In genomic region chr15:100910381-100910841, GRCm38 (mm10) we compare ENCODE assay signal across 9 mouse cellular contexts. TPM values are rescaled to one million over a fixed set of nuclear protein-coding genes. Genes with fewer than 3 reads are reported as not detected.
DNase-seq lines count a peak whose midpoint lies in the region; ATAC-seq and TF ChIP-seq lines count a peak whose summit lies in the region.
"Had no signal": no experiment of that assay in that cellular context is flagged by ENCODE, and none has a peak within 500 bp of the region (broad histone marks: within the 10 kb centered on the region; RNA-seq: fewer than 3 reads in every experiment).

No protein-coding gene starts in this region.

- H3K9me3 ChIP-seq in forebrain, embryonic 10.5 days = no peaks in the 10 kb centered on the region
- H3K9me3 ChIP-seq: limb, embryonic 12.5 days had no signal

- no peak for TF ChIP-seq POLR2A in brain, embryonic 14.5 days (IDR thresholded peaks at IDR 0.05; ENCODE audit: borderline replicate concordance, extremely low read depth, insufficient read depth, insufficient read length, poor library complexity, severe bottlenecking)
- TF ChIP-seq POLR2A in kidney, adult 2 months (IDR thresholded peaks at IDR 0.05; ENCODE audit: low read depth, low read length) = no peak

- H3K4me3 ChIP-seq in forebrain, embryonic 10.5 days = no peak overlapping the region
- H3K4me3 ChIP-seq in kidney, adult 2 months (ENCODE audit: insufficient read depth, low read depth, low read length) = no peak overlapping the region
- H3K4me3 ChIP-seq: limb, embryonic 12.5 days had no signal

- no peaks in the 10 kb centered on the region for H3K36me3 ChIP-seq in forebrain, embryonic 10.5 days (replicated peaks)
- no peaks in the 10 kb centered on the region for H3K36me3 ChIP-seq in kidney, adult 2 months (ENCODE audit: control insufficient read depth, insufficient read depth, low read length)
- H3K36me3 ChIP-seq: limb, embryonic 12.5 days had no signal

- no peak for TF ChIP-seq CTCF in brain, embryonic 14.5 days (IDR thresholded peaks at IDR 0.05; ENCODE audit: borderline replicate concordance, extremely low read depth, insufficient read depth, insufficient read length)
- TF ChIP-seq CTCF in kidney, adult 2 months (conservative IDR thresholded peaks at IDR 0.05; ENCODE audit: insufficient read depth, insufficient read length, low read depth, low read length) = no peak

- ATAC-seq in monocyte, adult 5-6 weeks (replicated peaks; ENCODE audit: insufficient number of reproducible peaks, low FRiP score, low TSS enrichment, poor library complexity, severe bottlenecking) = no peak

- 52% methylated on average over 10 of the region's 10 CpGs for WGBS in forebrain, embryonic 10.5 days
- WGBS in kidney, adult 2 months = 63% methylated on average over 10 of the region's 10 CpGs

- H3K27ac ChIP-seq in forebrain, embryonic 10.5 days = peak overlapping the region; percentile 72
- H3K27ac ChIP-seq in kidney, adult 2 months (ENCODE audit: insufficient read depth, low read depth, low read length) = no peak overlapping the region
- H3K27ac ChIP-seq: limb, embryonic 12.5 days had no signal

- H3K27me3 ChIP-seq in forebrain, embryonic 10.5 days (ENCODE audit: poor library complexity, severe bottlenecking) = no peaks in the 10 kb centered on the region
- H3K27me3 ChIP-seq in kidney, adult 2 months (replicated peaks; ENCODE audit: control insufficient read depth, insufficient read depth, low read length) = no peaks in the 10 kb centered on the region
- H3K27me3 ChIP-seq: limb, embryonic 12.5 days had no signal

- peaks cover 48% of the 10 kb centered on the region for H3K4me1 ChIP-seq in forebrain, embryonic 10.5 days
- no peaks in the 10 kb centered on the region for H3K4me1 ChIP-seq in kidney, adult 2 months (ENCODE audit: control insufficient read depth, insufficient read depth, low read length)

- DNase-seq in brain, embryonic 14.5 days (ENCODE audit: low read depth) = peak; percentile 75
- DNase-seq in forebrain, embryonic 10.5 days (ENCODE audit: extremely low spot score, low spot score) = no peak
- peak; percentile 41 to 42 for DNase-seq in layer of hippocampus, postnatal 14 days (ENCODE audit: low spot score in 2 of 2)
- DNase-seq in right cerebral cortex, adult 18-20 months = peak; percentile 86
- no peak for DNase-seq in kidney, adult 2 months
- DNase-seq in kidney, postnatal 14 days = no peak
- no peak for DNase-seq in ovary, postnatal 14 days (ENCODE audit: low spot score)

RNA-seq across cellular contexts. Expression of gene Scn8a, which starts 40.8 kb away (rescaled TPM):
- polyA plus RNA-seq in brain, embryonic 14.5 days (2012; rRNA removed) = 31.5 and 38.3 TPM in 2 replicates
- 9.0 and 11.0 TPM in 2 replicates for polyA plus RNA-seq in forebrain, embryonic 10.5 days (2016; fragmentation: Nextera tagmentation; extraction: Ambion mirVana)
- total RNA-seq in layer of hippocampus, postnatal 14 days (2021) = 100 to 1,000 TPM; 208 to 232 TPM
- 0.45 TPM in 2 replicates for polyA plus RNA-seq in kidney, adult 2 months (2012; rRNA removed)
- total RNA-seq in monocyte, adult 5-6 weeks (2017) = not detected in 3 replicates

Comparison
In these comparisons a context has a peak if more than half of its experiments do, and no peak if none do; other contexts are left out.
1. DNase-seq: peak in brain, embryonic 14.5 days (single experiment), layer of hippocampus, postnatal 14 days (2 of 2) and right cerebral cortex, adult 18-20 months (single experiment); none in forebrain, embryonic 10.5 days (single experiment), kidney, adult 2 months (single experiment), kidney, postnatal 14 days (single experiment) and ovary, postnatal 14 days (single experiment).